Mouse (Mus musculus) ES-E14 (cell line): ENCODE results near the gene Ect2.

ENCODE experiments used
- MAFK ChIP-seq: IDR thresholded peaks from 2 replicates; pipeline ENCODE4 v1.6.1; 2014; ENCODE audit warnings: mild to moderate bottlenecking, low read depth, low read length, inconsistent platforms; ENCODE audit not compliant: insufficient read depth
- ZC3H11A ChIP-seq: IDR thresholded peaks from 2 replicates; pipeline ENCODE4 v1.6.1; 2012; ENCODE audit warnings: low read depth, mild to moderate bottlenecking, inconsistent platforms, low read length, borderline replicate concordance
- ZNF384 ChIP-seq: IDR thresholded peaks from 2 replicates; pipeline ENCODE4 v1.6.1; 2012; ENCODE audit warnings: low read depth, low read length, inconsistent platforms

- TF ChIP-seq MAFK: no peak
- TF ChIP-seq ZNF384: no peak
- no peak for TF ChIP-seq ZC3H11A
Observed at GRCm38 (mm10) chr3:27060441-27060840, 93.2 kb downstream of the Ect2 start.
